Mouse (Mus musculus) kidney, postnatal 0 days (tissue): Measurements from ENCODE around the gene Rgp1. TPM values are rescaled to one million over a fixed set of nuclear protein-coding genes. Genes with fewer than 3 reads are reported as not detected.
"Not testable (repeated sequence)": the region's sequence is repeated elsewhere in the genome, so short reads cannot be mapped to it uniquely, and the experiment has no call there.

ENCODE experiments used
- ATAC-seq: fragments of 200-750 bp; cut with Nextera tagmentation; replicated peaks from 2 replicates; pipeline ENCODE4 v1.8.0; 2017; ENCODE audit warnings: low read depth, moderate number of reproducible peaks, moderate TSS enrichment, moderate library complexity; ENCODE audit not compliant: low FRiP score
- DNase-seq: peaks from one replicate; pipeline ENCODE4 v3.0.0-alpha.2; 2016; ENCODE audit warnings: low spot score
- H3K27ac ChIP-seq: fragments of 300-500 bp; sonication (generic); 2 replicates; pipeline ENCODE4 v1.5.1; 2014; ENCODE audit warnings: mild to moderate bottlenecking
- H3K27me3 ChIP-seq: fragments of 300-500 bp; sonication (generic); 2 replicates; pipeline ENCODE4 v1.6.1; 2014; ENCODE audit warnings: low read length, mixed read lengths; ENCODE audit not compliant: insufficient read depth
- H3K36me3 ChIP-seq: fragments of 300-500 bp; sonication (generic); 2 replicates; pipeline ENCODE4 v1.6.1; 2014; ENCODE audit warnings: low read length, mixed read lengths; ENCODE audit not compliant: insufficient read depth
- H3K4me1 ChIP-seq: fragments of 300-500 bp; sonication (generic); replicated peaks from 2 replicates; pipeline ENCODE4 v1.6.1; 2014; ENCODE audit warnings: antibody characterized with exemption, low read length, mixed read lengths; ENCODE audit not compliant: insufficient read depth
- H3K4me2 ChIP-seq: fragments of 300-500 bp; sonication (generic); 2 replicates; pipeline ENCODE4 v1.6.1; 2014; ENCODE audit warnings: mild to moderate bottlenecking, low read length, moderate library complexity, mixed read lengths
- H3K4me3 ChIP-seq: fragments of 300-500 bp; sonication (generic); replicated peaks from 2 replicates; pipeline ENCODE4 v1.5.1; 2014; ENCODE audit warnings: low read depth, low read length
- H3K9ac ChIP-seq: fragments of 300-500 bp; sonication (generic); 2 replicates; pipeline ENCODE4 v1.6.1; 2014; ENCODE audit warnings: low read depth, low read length
- H3K9me3 ChIP-seq: fragments of 300-500 bp; sonication (generic); replicated peaks from 2 replicates; pipeline ENCODE4 v1.6.1; 2016; ENCODE audit warnings: low read length, inconsistent platforms, mixed read lengths
- CTCF ChIP-seq: IDR thresholded peaks from 2 replicates; pipeline ENCODE4 v1.5.1; 2016; ENCODE audit warnings: antibody characterized with exemption, low read depth, mild to moderate bottlenecking, moderate library complexity
- WGBS: fragments of 180-500 bp; shearing (Covaris S2); extraction: QIAGEN DNeasy Blood & Tissue Kit; methylation state at CpG from one replicate; pipeline ENCODE4 v1.1.7; 2014; 5-methylcytosine and 5-hydroxymethylcytosine counted together
- polyA plus RNA-seq: library from polyadenylated mRNA; unstranded; fragments of >200 nt; fragmentation: Nextera tagmentation; extraction: Ambion mirVana; gene quantifications from 2 replicates; pipeline ENCODE4 v1.2.1, GENCODE M21; 2015

Gene Rgp1
- polyA plus RNA-seq, 1 experiment from 2014 or later, result 17.8 TPM

GRCm38 (mm10) chr4:43542044-43542443 is 36.5 kb upstream of the Rgp1 start:
- no peak for ATAC-seq

GRCm38 (mm10) chr4:43546375-43547047 is 32.0 kb upstream of the Rgp1 start:
- no peaks in the 10 kb centered on the region for H3K27me3 ChIP-seq
- H3K9me3 ChIP-seq, result no peaks in the 10 kb centered on the region
- no peak for DNase-seq
- no peak overlapping the region for H3K9ac ChIP-seq
- H3K4me3 ChIP-seq, result no peak overlapping the region
- TF ChIP-seq CTCF, result no peak
- ATAC-seq, result no peak
- H3K4me1 ChIP-seq, result no peaks in the 10 kb centered on the region
- H3K36me3 ChIP-seq, result peaks cover 98% of the 10 kb centered on the region
- 92% methylated on average over 12 of the region's 12 CpGs for WGBS
- H3K4me2 ChIP-seq, result no peak overlapping the region
- H3K27ac ChIP-seq, result no peak overlapping the region

More at GRCm38 (mm10) chr4:43542044-43542443, 36.5 kb upstream of the Rgp1 start:
- 46% methylated on average over 3 of the region's 3 CpGs for WGBS
- Histone ChIP-seq H3K9me3 (no peaks in the 10 kb centered on the region), H3K36me3 (peaks cover 96% of the 10 kb centered on the region), H3K27me3 (no peaks in the 10 kb centered on the region), H3K4me1 (no peaks in the 10 kb centered on the region), H3K4me2 (no peak overlapping the region), H3K4me3 (no peak overlapping the region), H3K27ac (no peak overlapping the region), H3K9ac (no peak overlapping the region)
- no peak for TF ChIP-seq CTCF
- peak; percentile 56 for DNase-seq

- Histone ChIP-seq H3K27me3 (no peaks in the 10 kb centered on the region), H3K4me3 (no peak overlapping the region), H3K27ac (no peak overlapping the region), H3K9ac (no peak overlapping the region), H3K4me2 (no peak overlapping the region), H3K36me3 (peaks cover 93% of the 10 kb centered on the region), H3K9me3 (no peaks in the 10 kb centered on the region), H3K4me1 (no peaks in the 10 kb centered on the region)
- no peak for TF ChIP-seq CTCF
- WGBS, result 96% methylated on average over 8 of the region's 8 CpGs
- ATAC-seq, result no peak
- no peak for DNase-seq
Measured at GRCm38 (mm10) chr4:43547160-43547559, 31.4 kb upstream of the Rgp1 start.

GRCm38 (mm10) chr4:43549055-43549454 is 29.5 kb upstream of the Rgp1 start:
- Histone ChIP-seq H3K9ac (no peak overlapping the region), H3K4me1 (no peaks in the 10 kb centered on the region), H3K27ac (no peak overlapping the region), H3K4me2 (no peak overlapping the region), H3K27me3 (no peaks in the 10 kb centered on the region), H3K4me3 (no peak overlapping the region), H3K9me3 (no peaks in the 10 kb centered on the region), H3K36me3 (peaks cover 93% of the 10 kb centered on the region)
- ATAC-seq (no peak), DNase-seq (no peak)
- TF ChIP-seq CTCF, result no peak
- 87% methylated on average over 12 of the region's 12 CpGs for WGBS

- TF ChIP-seq CTCF, result peak; percentile 37; the same call in 1 of the 2 replicates
- H3K9ac ChIP-seq, H3K4me2 ChIP-seq, H3K27me3 ChIP-seq, ATAC-seq, H3K27ac ChIP-seq, H3K4me3 ChIP-seq, H3K4me1 ChIP-seq, H3K9me3 ChIP-seq, DNase-seq: not testable (repeated sequence)
- peaks cover 91% of the 10 kb centered on the region for H3K36me3 ChIP-seq
- WGBS, result 87% methylated on average over 6 of the region's 6 CpGs
Measured at GRCm38 (mm10) chr4:43551854-43552253, 26.7 kb upstream of the Rgp1 start.

- Histone ChIP-seq H3K4me2 (no peak overlapping the region), H3K27ac (no peak overlapping the region), H3K27me3 (no peaks in the 10 kb centered on the region), H3K4me3 (no peak overlapping the region), H3K36me3 (peaks cover 85% of the 10 kb centered on the region), H3K4me1 (peaks cover 1% of the 10 kb centered on the region; the same call in 1 of the 2 replicates), H3K9ac (no peak overlapping the region), H3K9me3 (no peaks in the 10 kb centered on the region)
- DNase-seq (no peak), ATAC-seq (no peak)
- no peak for TF ChIP-seq CTCF
- 64% methylated on average over 5 of the region's 5 CpGs for WGBS
Measured at GRCm38 (mm10) chr4:43552437-43552836, 26.1 kb upstream of the Rgp1 start.

GRCm38 (mm10) chr4:43553891-43554290 is 24.6 kb upstream of the Rgp1 start:
- TF ChIP-seq CTCF, result no peak

More at GRCm38 (mm10) chr4:43553891-43554290, 24.6 kb upstream of the Rgp1 start:
- Histone ChIP-seq H3K9ac (no peak overlapping the region), H3K36me3 (peaks cover 71% of the 10 kb centered on the region), H3K27me3 (no peaks in the 10 kb centered on the region), H3K27ac (no peak overlapping the region), H3K4me2 (no peak overlapping the region), H3K4me3 (no peak overlapping the region), H3K4me1 (peaks cover 16% of the 10 kb centered on the region), H3K9me3 (no peaks in the 10 kb centered on the region)
- no peak for DNase-seq
- no peak for ATAC-seq
